Mouse (Mus musculus) forelimb bud, embryonic 11.5 days (tissue): ENCODE results near the gene Olfr1280.
"Not testable (repeated sequence)": the region's sequence is repeated elsewhere in the genome, so short reads cannot be mapped to it uniquely, and the experiment has no call there.

Experiments
- DNase-seq: peaks from one replicate; pipeline ENCODE4 v3.0.0-alpha.2; 2012; ENCODE audit warnings: low read depth, low spot score

Gene Olfr1280

DNA sequence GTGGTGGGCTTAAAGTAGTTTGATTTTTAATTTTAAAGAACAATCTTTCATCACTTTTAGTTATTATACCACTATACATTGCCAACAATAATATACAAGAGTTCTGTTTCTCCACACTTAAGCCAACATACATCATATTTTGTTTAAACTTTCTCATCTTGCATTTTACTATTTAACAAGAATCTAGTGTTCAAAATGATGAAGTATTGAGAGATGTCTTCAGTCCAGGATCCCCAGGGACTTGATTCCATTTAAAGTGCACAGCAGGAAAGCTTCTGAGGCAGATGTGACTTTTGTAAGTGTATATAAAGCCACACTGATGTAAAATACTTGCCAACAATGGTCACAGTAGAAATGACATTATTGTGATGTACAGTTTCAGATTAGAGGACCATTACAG, at the start of gene Olfr1280:
TSS of gene Olfr1280 (plus strand) at position 301 of the 400 bp plus-strand sequence.
- DNase-seq: no peak

DNA sequence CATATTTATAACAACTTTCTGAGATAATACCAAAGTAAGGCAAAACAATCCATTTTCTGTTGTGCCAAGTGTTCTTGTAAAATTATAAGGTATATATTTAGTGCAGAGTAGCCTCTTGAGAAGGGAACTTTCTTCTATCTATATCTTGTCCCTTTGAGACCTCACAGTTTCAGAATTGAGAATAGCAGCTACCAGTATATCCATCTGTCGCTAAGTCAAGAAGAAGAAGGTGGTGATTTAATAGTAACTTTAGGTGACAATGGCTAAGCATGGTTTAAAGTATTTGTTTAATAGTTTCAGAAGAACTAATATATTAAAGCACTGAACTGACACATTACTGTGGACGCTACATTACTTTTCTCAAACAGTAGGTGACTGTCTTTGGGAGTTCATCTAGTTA, 39.8 kb upstream of the Olfr1280 start, which contains the start of gene Olfr1277:
TSS of gene Olfr1277 (minus strand) at position 101 of the 400 bp plus-strand sequence.
- DNase-seq: no peak

GRCm38 (mm10) chr2:111289836-111290235, 24.0 kb upstream of the Olfr1280 start, which contains the start of gene Olfr1278:
TSS of gene Olfr1278 (plus strand) at chr2:111290136.
- no peak for DNase-seq

DNA sequence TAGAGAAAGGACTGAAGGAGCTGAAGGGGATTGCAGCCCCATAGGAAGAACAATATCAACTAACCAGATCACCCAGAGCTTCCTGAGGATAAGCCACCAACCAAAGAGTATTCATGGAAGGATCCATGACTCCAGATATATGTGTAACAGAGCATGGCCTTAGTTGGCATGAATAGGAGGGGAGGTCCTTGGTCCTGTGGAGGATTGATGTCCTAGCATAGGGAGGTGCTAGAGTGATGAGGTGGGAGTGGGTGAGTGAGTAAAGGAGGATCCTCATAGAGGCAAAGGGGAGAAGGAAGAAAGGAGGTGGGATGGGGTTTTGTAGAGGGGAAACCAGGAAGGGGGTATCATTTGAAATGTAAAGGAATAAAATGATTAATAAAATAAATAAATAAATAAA, 15.3 kb upstream of the Olfr1280 start:
- no peak for DNase-seq

DNA sequence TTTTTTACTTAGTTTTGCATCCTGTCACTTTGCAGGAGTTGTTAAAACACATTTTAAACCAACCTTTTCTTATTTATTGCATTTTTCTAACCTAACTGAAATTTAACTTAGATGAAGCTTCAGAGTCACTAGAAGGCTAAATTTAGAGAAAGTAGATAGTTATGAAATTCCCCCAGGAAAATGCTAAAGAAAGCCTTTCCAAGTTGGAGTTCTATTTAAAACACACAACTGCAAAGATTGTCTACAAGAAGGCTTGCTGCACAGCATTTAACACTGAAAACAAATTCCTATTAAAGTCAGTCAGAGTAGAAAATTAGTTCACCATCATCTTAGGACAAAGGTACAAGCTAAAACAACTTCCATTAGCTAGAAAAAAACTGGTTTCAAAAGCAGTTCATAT, 13.4 kb upstream of the Olfr1280 start, which contains the start of gene Olfr1279:
TSS of gene Olfr1279 (plus strand) at position 262 of the 400 bp plus-strand sequence.
- no peak for DNase-seq

DNA sequence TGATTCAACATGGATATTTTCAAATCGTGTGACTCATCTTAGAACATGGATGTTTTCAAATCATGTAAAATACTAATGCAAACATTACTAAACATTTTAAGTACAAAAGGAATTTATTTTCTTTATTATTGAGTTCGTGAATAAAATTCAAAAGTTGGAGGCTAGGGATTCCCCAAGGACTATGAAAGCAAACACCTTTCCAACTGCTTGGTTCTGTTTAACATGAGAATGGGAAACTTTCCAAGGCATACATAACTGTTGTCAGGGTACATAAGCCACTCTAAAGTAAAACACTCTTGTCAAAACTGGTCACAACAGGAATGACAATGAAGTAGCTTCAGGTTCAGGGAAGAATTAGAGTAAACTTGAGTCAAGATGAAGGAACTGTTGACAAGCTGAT, 12.4 kb downstream of the Olfr1280 start, which contains the start of gene Olfr1281:
TSS of gene Olfr1281 (plus strand) at position 301 of the 400 bp plus-strand sequence.
- DNase-seq: no peak

DNA sequence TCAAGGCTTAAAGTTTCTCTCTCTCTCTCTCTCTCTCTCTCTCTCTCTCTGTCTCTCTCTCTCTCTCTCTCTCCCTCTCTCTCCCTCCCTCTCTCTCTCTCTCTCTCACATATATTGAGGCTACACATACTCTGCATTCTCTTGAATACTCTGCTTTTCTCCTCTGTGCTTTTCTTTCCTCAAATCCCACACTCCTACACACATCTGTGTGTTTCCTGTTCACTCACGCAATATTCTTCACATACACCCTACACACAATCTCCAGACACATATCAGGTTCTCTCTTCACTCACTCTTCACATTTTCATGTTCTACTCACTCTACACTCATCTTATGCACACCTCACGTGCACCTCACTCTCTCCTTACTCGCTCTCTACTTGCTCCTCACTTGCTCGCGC, 19.9 kb downstream of the Olfr1280 start:
- not testable (repeated sequence) for DNase-seq

DNA sequence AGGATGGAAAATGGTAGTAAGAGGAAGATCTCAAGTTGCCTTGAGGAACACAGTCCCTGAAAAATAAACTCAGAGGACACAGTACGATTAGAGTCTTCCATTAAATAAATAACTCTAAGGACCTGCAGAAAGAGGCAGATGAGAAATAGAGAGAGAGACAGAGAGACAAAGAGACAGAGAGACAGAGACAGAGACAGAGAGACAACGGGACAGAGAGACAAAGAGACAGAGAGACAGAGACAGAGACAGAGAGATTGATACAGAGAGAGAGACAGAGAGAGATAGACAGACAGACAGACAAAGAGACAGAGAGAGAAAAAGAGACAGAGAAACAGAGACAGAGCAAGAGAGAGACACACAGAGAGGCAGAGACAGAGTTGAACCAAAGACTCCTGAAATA, 22.2 kb downstream of the Olfr1280 start, which contains the start of gene Olfr1282:
TSS of gene Olfr1282 (minus strand) at position 101 of the 400 bp plus-strand sequence.
- no peak for DNase-seq

DNA sequence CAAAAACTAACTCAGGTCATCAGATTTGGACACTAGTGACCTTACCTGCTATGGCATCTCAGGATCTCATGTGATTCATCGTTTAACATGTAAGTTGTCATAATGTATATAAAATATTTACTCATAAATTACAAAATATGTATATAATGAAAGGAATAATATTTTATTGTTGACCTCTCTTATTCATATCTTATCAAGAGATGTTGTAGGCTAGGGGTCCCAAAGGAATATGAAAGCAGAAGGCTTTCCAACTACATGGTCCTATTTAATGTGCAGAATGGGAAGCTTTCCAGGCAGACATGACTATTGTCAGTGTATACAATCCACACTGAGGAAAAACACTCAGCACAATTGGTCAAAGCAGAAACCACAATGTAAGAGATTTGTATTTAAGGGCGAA, 52.7 kb downstream of the Olfr1280 start, which contains the start of gene Olfr1283:
TSS of gene Olfr1283 (plus strand) at position 301 of the 400 bp plus-strand sequence.
- DNase-seq: no peak

- no peak for DNase-seq
Observed at GRCm38 (mm10) chr2:111375222-111375621, 61.4 kb downstream of the Olfr1280 start, which contains the start of gene Olfr1284. TSS of gene Olfr1284 (plus strand) at chr2:111375522.
